Mouse (Mus musculus): ENCODE data around the gene Olfr693. TPM values are rescaled to one million over a fixed set of nuclear protein-coding genes. Genes with fewer than 3 reads are reported as not detected.
"Not testable (repeated sequence)": the region's sequence is repeated elsewhere in the genome, so short reads cannot be mapped to it uniquely, and the experiment has no call there.

The Olfr693 gene
- polyA plus RNA-seq (2015; fragmentation: Nextera tagmentation; extraction: Ambion mirVana) = not detected in 2 replicates

- Histone ChIP-seq H3K9ac (ENCODE audit: low read depth, low read length) (no peak within 1 kb of the TSS), H3K9me3 (ENCODE audit: control insufficient read depth, low read length) (no peaks in the 10 kb centered on the region), H3K27ac (ENCODE audit: low read depth, low read length) (no peak within 1 kb of the TSS), H3K4me1 (ENCODE audit: control insufficient read depth, insufficient read depth, low read depth, low read length) (no peaks in the 10 kb centered on the region), H3K4me3 (ENCODE audit: low read length) (no peak within 1 kb of the TSS), H3K27me3 (replicated peaks; ENCODE audit: control insufficient read depth, insufficient read depth, low read length) (no peaks in the 10 kb centered on the region), H3K36me3 (ENCODE audit: control insufficient read depth, insufficient read depth, low read length) (no peaks in the 10 kb centered on the region), H3K4me2 (ENCODE audit: low read length) (no peak within 1 kb of the TSS)
- no peak for ATAC-seq
Observed at GRCm38 (mm10) chr7:106680484-106680883, at the start of gene Olfr693. TSS of gene Olfr693 (minus strand) at chr7:106680584.

DNA sequence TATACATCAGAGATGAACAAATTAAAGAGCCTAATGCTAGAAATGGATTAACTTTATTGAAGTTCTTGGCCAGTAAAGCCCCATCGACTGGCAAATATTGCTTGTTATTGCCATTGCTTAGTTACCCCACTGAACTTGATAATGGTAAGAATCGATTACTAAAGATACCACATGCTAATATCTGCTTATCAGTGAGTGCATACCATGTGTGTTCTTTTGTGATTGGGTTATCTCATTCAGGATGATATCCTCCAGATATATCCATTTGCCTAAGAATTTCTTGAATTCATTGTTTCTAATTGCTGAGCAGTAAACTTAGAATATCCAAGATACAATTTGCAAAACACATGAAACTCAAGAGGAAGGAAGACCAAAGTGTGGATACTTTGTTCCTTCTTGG, 45.3 kb upstream of the Olfr693 start:
- not testable (repeated sequence) for H3K9ac ChIP-seq (ENCODE audit: low read depth, low read length); H3K9me3 ChIP-seq (ENCODE audit: control insufficient read depth, low read length); H3K27ac ChIP-seq (ENCODE audit: low read depth, low read length); H3K36me3 ChIP-seq (ENCODE audit: control insufficient read depth, insufficient read depth, low read length); H3K4me1 ChIP-seq (ENCODE audit: control insufficient read depth, insufficient read depth, low read depth, low read length); ATAC-seq; H3K4me3 ChIP-seq (ENCODE audit: low read length); H3K27me3 ChIP-seq (replicated peaks; ENCODE audit: control insufficient read depth, insufficient read depth, low read length); H3K4me2 ChIP-seq (ENCODE audit: low read length)
- WGBS = 90% methylated on average over 2 of the region's 2 CpGs

- H3K4me2 ChIP-seq (ENCODE audit: low read length) = no peak within 1 kb of the TSS
- ATAC-seq = no peak
- H3K9ac ChIP-seq (ENCODE audit: low read depth, low read length) = no peak within 1 kb of the TSS
- no peaks in the 10 kb centered on the region for H3K27me3 ChIP-seq (replicated peaks; ENCODE audit: control insufficient read depth, insufficient read depth, low read length)
- no peak within 1 kb of the TSS for H3K27ac ChIP-seq (ENCODE audit: low read depth, low read length)
- no peaks in the 10 kb centered on the region for H3K4me1 ChIP-seq (ENCODE audit: control insufficient read depth, insufficient read depth, low read depth, low read length)
- peaks cover 2% of the 10 kb centered on the region; the same call in 1 of the 2 replicates for H3K9me3 ChIP-seq (ENCODE audit: control insufficient read depth, low read length)
- no peak within 1 kb of the TSS for H3K4me3 ChIP-seq (ENCODE audit: low read length)
- H3K36me3 ChIP-seq (ENCODE audit: control insufficient read depth, insufficient read depth, low read length) = no peaks in the 10 kb centered on the region
Observed at GRCm38 (mm10) chr7:106716296-106716695, 35.9 kb upstream of the Olfr693 start, which contains the start of gene Olfr695. TSS of gene Olfr695 (minus strand) at chr7:106716396.

DNA sequence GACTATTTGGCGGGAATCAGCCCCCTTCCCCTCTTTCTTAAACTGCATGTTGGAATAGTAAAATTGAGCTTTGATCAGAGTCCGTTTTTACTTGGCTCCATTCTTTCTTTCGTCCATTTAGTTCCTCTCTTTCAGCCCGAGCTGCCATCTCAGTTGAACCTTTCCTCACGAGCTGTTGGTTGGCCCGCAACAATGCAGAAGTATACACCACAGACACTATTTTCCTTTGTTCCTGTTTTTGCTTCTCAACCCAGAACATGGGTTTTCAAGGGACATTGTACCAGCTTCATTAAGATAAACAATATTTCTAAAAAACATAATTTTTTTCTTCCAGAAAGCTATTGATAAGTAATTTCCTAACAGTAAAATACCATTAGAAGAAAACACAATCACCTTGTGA, 31.1 kb upstream of the Olfr693 start:
- Histone ChIP-seq H3K9ac (ENCODE audit: low read depth, low read length) (no peak overlapping the region), H3K4me3 (ENCODE audit: low read length) (no peak overlapping the region), H3K4me2 (ENCODE audit: low read length) (no peak overlapping the region), H3K36me3 (ENCODE audit: control insufficient read depth, insufficient read depth, low read length) (no peaks in the 10 kb centered on the region), H3K27ac (ENCODE audit: low read depth, low read length) (no peak overlapping the region), H3K27me3 (replicated peaks; ENCODE audit: control insufficient read depth, insufficient read depth, low read length) (no peaks in the 10 kb centered on the region), H3K4me1 (ENCODE audit: control insufficient read depth, insufficient read depth, low read depth, low read length) (no peaks in the 10 kb centered on the region), H3K9me3 (ENCODE audit: control insufficient read depth, low read length) (no peaks in the 10 kb centered on the region)
- ATAC-seq = no peak
- 91% methylated on average over 6 of the region's 6 CpGs for WGBS

DNA sequence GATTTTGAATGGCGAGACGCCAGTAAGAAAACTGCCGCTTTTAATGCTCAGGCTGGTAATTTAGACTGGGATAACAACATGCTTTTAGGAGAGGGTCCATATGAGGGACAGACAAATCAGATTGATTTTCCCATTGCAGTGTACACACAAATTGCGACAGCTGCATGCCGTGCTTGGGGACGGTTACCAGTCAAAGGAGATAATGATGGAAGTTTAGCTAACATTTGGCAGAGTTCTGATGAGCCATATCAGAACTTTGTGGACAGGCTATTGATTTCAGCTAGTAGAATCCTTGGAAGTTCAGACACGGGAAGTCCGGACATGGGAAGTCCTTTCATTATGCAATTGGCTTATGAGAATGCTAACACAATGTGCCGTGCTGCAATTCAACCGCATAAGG, 27.3 kb upstream of the Olfr693 start:
- H3K27ac ChIP-seq (ENCODE audit: low read depth, low read length); H3K4me3 ChIP-seq (ENCODE audit: low read length); H3K4me1 ChIP-seq (ENCODE audit: control insufficient read depth, insufficient read depth, low read depth, low read length); ATAC-seq; H3K4me2 ChIP-seq (ENCODE audit: low read length); H3K9ac ChIP-seq (ENCODE audit: low read depth, low read length); H3K36me3 ChIP-seq (ENCODE audit: control insufficient read depth, insufficient read depth, low read length); H3K27me3 ChIP-seq (replicated peaks; ENCODE audit: control insufficient read depth, insufficient read depth, low read length); H3K9me3 ChIP-seq (ENCODE audit: control insufficient read depth, low read length): not testable (repeated sequence)
- 85% methylated on average over 10 of the region's 10 CpGs for WGBS

- no peaks in the 10 kb centered on the region for H3K36me3 ChIP-seq (ENCODE audit: control insufficient read depth, insufficient read depth, low read length)
- no peak overlapping the region for H3K4me2 ChIP-seq (ENCODE audit: low read length)
- ATAC-seq = no peak
- H3K4me3 ChIP-seq (ENCODE audit: low read length) = no peak overlapping the region
- no peak overlapping the region for H3K27ac ChIP-seq (ENCODE audit: low read depth, low read length)
- 85% methylated on average over 1 of the region's 1 CpGs for WGBS
- H3K9me3 ChIP-seq (ENCODE audit: control insufficient read depth, low read length) = no peaks in the 10 kb centered on the region
- no peaks in the 10 kb centered on the region for H3K4me1 ChIP-seq (ENCODE audit: control insufficient read depth, insufficient read depth, low read depth, low read length)
- H3K27me3 ChIP-seq (replicated peaks; ENCODE audit: control insufficient read depth, insufficient read depth, low read length) = no peaks in the 10 kb centered on the region
- H3K9ac ChIP-seq (ENCODE audit: low read depth, low read length) = no peak overlapping the region
Observed at GRCm38 (mm10) chr7:106696891-106697290, 16.5 kb upstream of the Olfr693 start.

DNA sequence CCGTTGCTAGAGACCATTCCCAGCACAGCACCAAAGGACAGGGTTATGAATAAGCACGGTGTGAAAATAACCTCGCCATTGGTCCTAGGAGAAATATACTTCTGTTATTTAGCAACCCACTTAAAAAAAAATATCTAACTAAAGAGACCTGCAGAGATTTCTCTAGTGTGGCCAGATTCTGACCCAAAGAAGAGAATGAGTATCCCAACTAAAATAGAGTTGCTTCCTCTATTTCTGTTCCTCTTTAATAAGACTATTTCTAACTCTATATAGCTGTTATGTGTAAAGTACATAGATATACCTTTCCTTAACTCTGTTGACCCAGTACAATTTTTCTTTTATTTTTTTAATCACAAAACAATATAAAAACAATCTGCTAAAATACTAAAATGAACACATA, 12.6 kb upstream of the Olfr693 start:
- Histone ChIP-seq H3K27ac (ENCODE audit: low read depth, low read length) (no peak overlapping the region), H3K9me3 (ENCODE audit: control insufficient read depth, low read length) (no peaks in the 10 kb centered on the region), H3K27me3 (replicated peaks; ENCODE audit: control insufficient read depth, insufficient read depth, low read length) (no peaks in the 10 kb centered on the region), H3K4me2 (ENCODE audit: low read length) (no peak overlapping the region), H3K4me3 (ENCODE audit: low read length) (no peak overlapping the region), H3K36me3 (ENCODE audit: control insufficient read depth, insufficient read depth, low read length) (no peaks in the 10 kb centered on the region), H3K4me1 (ENCODE audit: control insufficient read depth, insufficient read depth, low read depth, low read length) (no peaks in the 10 kb centered on the region), H3K9ac (ENCODE audit: low read depth, low read length) (no peak overlapping the region)
- ATAC-seq = no peak
- WGBS = 91% methylated on average over 3 of the region's 3 CpGs

DNA sequence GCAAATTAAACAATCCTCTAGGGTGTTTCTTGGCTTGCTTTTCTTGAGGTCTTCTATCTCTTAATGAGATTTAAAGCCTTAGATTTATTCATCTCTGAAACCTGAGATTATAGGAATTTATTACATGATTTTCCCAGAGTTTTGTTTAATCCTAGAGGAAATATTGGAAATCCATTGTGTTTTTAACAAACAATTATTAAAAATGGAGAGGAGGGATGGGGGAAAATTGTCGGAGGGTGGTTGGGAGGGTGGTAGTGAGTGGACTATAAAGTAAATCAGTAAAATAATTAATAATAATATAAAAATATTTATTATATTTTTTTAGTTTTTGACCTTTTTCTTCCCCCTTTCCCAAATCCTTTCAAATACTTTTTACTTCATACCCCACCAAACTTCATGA, 11.3 kb upstream of the Olfr693 start, which contains the start of gene Olfr694:
Gene Olfr694 (minus strand): TSS at position 101 of the 400 bp plus-strand sequence.
- Histone ChIP-seq H3K4me1 (ENCODE audit: control insufficient read depth, insufficient read depth, low read depth, low read length) (no peaks in the 10 kb centered on the region), H3K27ac (ENCODE audit: low read depth, low read length) (no peak within 1 kb of the TSS), H3K4me2 (ENCODE audit: low read length) (no peak within 1 kb of the TSS), H3K27me3 (replicated peaks; ENCODE audit: control insufficient read depth, insufficient read depth, low read length) (no peaks in the 10 kb centered on the region), H3K36me3 (ENCODE audit: control insufficient read depth, insufficient read depth, low read length) (no peaks in the 10 kb centered on the region), H3K4me3 (ENCODE audit: low read length) (no peak within 1 kb of the TSS), H3K9ac (ENCODE audit: low read depth, low read length) (no peak within 1 kb of the TSS), H3K9me3 (ENCODE audit: control insufficient read depth, low read length) (no peaks in the 10 kb centered on the region)
- ATAC-seq = no peak
- WGBS = 98% methylated on average over 1 of the region's 1 CpGs

DNA sequence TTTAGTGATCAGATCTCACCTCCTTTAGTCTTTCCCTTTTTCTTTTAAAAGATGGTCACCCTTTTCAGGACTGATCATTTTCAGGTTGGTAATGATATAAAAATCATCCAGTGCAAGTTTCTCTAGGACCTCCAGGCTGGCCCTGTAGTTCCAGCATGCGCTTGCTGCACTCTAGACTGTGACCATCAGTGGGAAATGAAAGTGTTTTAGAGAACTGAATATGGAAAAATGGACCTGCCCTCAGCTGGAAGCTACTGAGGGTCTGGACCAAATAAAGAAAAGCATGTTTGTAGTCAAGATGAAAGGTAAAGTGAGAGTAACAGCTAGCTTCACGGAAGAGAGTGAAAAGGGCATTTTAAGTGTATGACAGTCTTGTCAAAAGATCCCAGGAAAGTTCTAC, 5.0 kb upstream of the Olfr693 start:
- Histone ChIP-seq H3K4me3 (ENCODE audit: low read length) (no peak overlapping the region), H3K9ac (ENCODE audit: low read depth, low read length) (no peak overlapping the region), H3K4me2 (ENCODE audit: low read length) (no peak overlapping the region), H3K27ac (ENCODE audit: low read depth, low read length) (no peak overlapping the region), H3K36me3 (ENCODE audit: control insufficient read depth, insufficient read depth, low read length) (no peaks in the 10 kb centered on the region), H3K9me3 (ENCODE audit: control insufficient read depth, low read length) (no peaks in the 10 kb centered on the region), H3K4me1 (ENCODE audit: control insufficient read depth, insufficient read depth, low read depth, low read length) (no peaks in the 10 kb centered on the region), H3K27me3 (replicated peaks; ENCODE audit: control insufficient read depth, insufficient read depth, low read length) (no peaks in the 10 kb centered on the region)
- 90% methylated on average over 2 of the region's 2 CpGs for WGBS
- no peak for ATAC-seq

- no peak for ATAC-seq
- H3K4me2 ChIP-seq (ENCODE audit: low read length) = no peak overlapping the region
- no peaks in the 10 kb centered on the region for H3K9me3 ChIP-seq (ENCODE audit: control insufficient read depth, low read length)
- H3K4me1 ChIP-seq (ENCODE audit: control insufficient read depth, insufficient read depth, low read depth, low read length) = no peaks in the 10 kb centered on the region
- no peak overlapping the region for H3K4me3 ChIP-seq (ENCODE audit: low read length)
- H3K27me3 ChIP-seq (replicated peaks; ENCODE audit: control insufficient read depth, insufficient read depth, low read length) = no peaks in the 10 kb centered on the region
- H3K36me3 ChIP-seq (ENCODE audit: control insufficient read depth, insufficient read depth, low read length) = no peaks in the 10 kb centered on the region
- no peak overlapping the region for H3K27ac ChIP-seq (ENCODE audit: low read depth, low read length)
- H3K9ac ChIP-seq (ENCODE audit: low read depth, low read length) = no peak overlapping the region
Observed at GRCm38 (mm10) chr7:106652344-106652652, 28.1 kb downstream of the Olfr693 start.
